Mouse (Mus musculus) neural tube, postnatal 0 days (tissue): ENCODE results near the gene Egln3. TPM values are rescaled to one million over a fixed set of nuclear protein-coding genes. Genes with fewer than 3 reads are reported as not detected.

Source experiments
- polyA plus RNA-seq: library from polyadenylated mRNA; unstranded; fragments of >200 nt; fragmentation: Nextera tagmentation; extraction: Ambion mirVana; gene quantifications from 2 replicates; pipeline ENCODE4 v1.2.1, GENCODE M21; 2015

Egln3 gene
- 8.4 and 8.5 TPM in 2 replicates for polyA plus RNA-seq

DNA sequence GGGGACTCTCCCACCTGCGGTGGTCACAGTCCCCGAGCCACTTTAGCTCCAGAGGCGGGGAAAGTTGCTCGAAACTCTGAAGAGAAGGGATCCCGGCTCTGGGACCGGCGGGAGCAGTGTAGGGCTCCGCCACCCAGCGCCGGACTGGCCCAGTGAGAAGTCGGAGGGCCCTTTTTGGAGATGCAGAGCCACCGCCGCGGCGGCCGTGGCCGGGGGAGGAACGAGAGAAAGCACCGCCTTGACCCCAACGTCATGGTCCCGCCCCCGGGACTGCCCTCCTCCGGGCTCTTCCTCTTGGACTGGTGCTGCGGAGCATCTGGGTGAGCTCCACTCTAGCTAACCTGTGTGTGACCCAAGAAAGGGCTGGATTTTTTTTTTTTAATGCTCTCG lies at the start of gene Egln3:
TSS of gene Egln3 (minus strand) at position 205 of the 390 bp plus-strand sequence.

